Mouse (Mus musculus) hindbrain, embryonic 14.5 days (tissue): Measurements from ENCODE around the gene Zdhhc15. TPM values are rescaled to one million over a fixed set of nuclear protein-coding genes. Genes with fewer than 3 reads are reported as not detected.

ENCODE experiments used
- polyA plus RNA-seq: library from polyadenylated mRNA; unstranded; fragments of >200 nt; fragmentation: Nextera tagmentation; extraction: Ambion mirVana; gene quantifications from 2 replicates; pipeline ENCODE4 v1.2.1, GENCODE M21; 2014

Zdhhc15 gene
- polyA plus RNA-seq, 1 experiment from 2014 or later = 6.0 TPM

Other genes with a start within 250 kb of the Zdhhc15 start
- gene Uprt, start 188.2 kb downstream of the Zdhhc15 start, polyA plus RNA-seq = 2.6 and 3.1 TPM in 2 replicates
- gene Magee2, start 186.2 kb upstream of the Zdhhc15 start, polyA plus RNA-seq = 27.7 and 30.6 TPM in 2 replicates